Mouse (Mus musculus) brown adipose tissue, adult 24 weeks (tissue): ENCODE measurements at regions not wholly inside any gene's neighbourhood (a gene's known extent, or its start where the extent isn't known, plus 50 kb on each side); places are given as distances from the start of the nearest gene placed in this dataset.

Experiments
- H3K27ac ChIP-seq: fragments of 200-500 bp; replicated peaks from 2 replicates; pipeline ENCODE4 v1.5.1; 2012; ENCODE audit warnings: low read depth, mild to moderate bottlenecking, low read length
- H3K4me1 ChIP-seq: fragments of 200-500 bp; 2 replicates; pipeline ENCODE4 v1.6.1; 2012; ENCODE audit warnings: low read length, mixed read lengths; ENCODE audit not compliant: control insufficient read depth, insufficient read depth, insufficient read length
- H3K4me3 ChIP-seq: fragments of 200-500 bp; 2 replicates; pipeline ENCODE4 v1.5.1; 2012; ENCODE audit warnings: low read depth, mild to moderate bottlenecking, low read length, moderate library complexity; ENCODE audit not compliant: insufficient read depth

DNA sequence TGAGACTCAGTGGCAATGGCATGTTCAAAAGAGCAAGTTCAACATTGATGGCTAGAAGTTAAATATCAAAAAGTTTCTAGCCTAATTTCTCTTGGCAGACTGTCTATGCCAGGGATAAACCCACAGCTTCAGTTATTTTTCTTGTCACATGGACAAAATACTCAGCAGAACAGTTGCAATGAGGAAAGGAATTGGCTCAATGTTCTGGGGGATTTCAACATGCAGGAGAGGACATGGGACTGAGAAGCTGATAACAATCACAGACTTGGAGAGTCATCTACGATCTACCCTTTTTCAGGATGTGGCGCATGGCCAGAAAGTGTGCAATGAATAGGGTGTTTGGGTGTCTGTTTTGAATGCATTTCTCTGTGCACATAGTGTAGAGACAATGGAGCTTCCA is 389.9 kb downstream of the Rnd3 start:
- no peak overlapping the region for H3K27ac ChIP-seq
- no peak overlapping the region for H3K4me3 ChIP-seq

GRCm38 (mm10) chr2:50757837-50758541 is 390.9 kb downstream of the Rnd3 start:
- Histone ChIP-seq H3K27ac (no peak overlapping the region), H3K4me3 (no peak overlapping the region), H3K4me1 (no peaks in the 10 kb centered on the region)

More for the DNA sequence above, 389.9 kb downstream of the Rnd3 start:
- H3K4me1 ChIP-seq = no peaks in the 10 kb centered on the region

DNA sequence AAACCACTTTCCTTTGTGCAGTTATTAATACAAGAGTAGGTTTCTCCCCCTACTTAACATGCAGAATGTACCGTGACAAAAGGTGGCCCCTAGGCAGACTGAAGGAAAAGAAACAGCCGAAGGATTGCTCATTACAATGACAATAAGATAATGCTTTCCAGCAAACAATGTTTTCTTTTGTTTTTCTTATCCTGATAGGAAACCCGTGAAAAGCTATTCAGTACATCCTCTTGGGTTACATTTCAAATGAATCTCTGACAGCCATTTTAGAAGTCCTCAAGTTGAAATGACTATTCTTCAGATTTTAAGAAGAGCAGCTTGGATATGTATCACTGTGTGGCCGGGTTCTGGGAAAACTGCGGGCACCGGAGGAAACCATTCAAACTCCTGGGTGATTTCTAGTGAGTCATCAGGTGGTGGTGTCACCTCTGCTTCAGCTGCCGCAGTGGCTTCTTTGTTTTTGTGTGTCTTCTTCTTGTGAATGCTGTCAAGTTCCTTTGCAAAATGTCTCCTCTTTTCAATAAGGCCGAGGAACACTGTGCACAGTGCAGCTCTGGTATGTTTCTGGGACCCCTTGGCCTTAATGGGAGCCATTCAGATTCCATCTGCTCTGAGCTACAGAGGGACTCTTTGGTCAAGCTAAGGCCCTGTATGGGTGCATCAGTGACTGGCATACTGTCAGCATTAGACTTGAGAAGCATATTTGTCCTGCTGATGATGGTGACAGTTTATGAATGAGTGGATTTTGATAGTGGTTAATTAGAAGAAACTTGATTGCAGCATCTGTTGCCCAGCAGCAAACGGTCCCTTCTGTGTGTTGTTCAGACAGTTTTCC is 393.1 kb downstream of the Rnd3 start:
- Histone ChIP-seq H3K4me1 (no peaks in the 10 kb centered on the region), H3K27ac (no peak overlapping the region), H3K4me3 (no peak overlapping the region)

DNA sequence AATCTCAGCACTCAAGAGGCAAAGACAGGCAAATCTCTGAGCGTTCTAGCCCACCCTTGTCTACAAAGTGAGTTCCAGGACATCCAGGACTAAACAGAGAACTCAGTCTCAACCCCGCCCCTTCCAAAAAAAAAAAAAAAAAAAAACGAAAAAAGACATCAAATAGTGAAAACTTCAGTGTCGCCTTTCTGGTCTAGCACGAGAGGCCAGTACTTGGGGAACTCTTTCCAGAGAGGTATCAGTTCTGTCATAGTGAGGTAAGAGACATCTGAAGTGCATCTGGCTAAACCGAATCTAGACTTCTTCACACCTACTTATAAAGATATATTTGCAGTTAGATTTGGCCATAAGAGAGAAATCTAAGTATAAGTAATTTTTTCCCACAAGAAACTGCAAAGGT is 393.8 kb downstream of the Rnd3 start:
- Histone ChIP-seq H3K4me1 (no peaks in the 10 kb centered on the region), H3K4me3 (no peak overlapping the region), H3K27ac (no peak overlapping the region)

DNA sequence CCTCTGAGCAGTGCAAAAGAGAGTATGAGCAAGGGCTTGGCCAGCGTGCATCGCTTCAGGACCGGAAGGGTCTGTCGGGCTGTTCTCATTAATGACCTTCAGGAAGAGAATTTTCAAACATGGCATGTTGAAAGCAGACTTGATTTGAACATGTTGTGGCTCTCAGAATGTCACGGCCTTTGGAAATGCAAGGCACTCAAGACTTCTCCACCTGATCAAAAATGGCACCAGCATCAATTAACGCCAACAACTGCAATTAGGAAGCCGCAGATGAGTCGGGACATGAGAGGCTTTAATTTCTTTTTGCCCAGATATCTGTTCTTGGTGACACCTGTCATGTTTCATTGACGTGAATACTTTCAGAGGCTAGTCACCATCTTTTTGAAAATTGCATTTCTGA is 396.5 kb downstream of the Rnd3 start:
- Histone ChIP-seq H3K27ac (no peak overlapping the region), H3K4me3 (no peak overlapping the region), H3K4me1 (no peaks in the 10 kb centered on the region)

DNA sequence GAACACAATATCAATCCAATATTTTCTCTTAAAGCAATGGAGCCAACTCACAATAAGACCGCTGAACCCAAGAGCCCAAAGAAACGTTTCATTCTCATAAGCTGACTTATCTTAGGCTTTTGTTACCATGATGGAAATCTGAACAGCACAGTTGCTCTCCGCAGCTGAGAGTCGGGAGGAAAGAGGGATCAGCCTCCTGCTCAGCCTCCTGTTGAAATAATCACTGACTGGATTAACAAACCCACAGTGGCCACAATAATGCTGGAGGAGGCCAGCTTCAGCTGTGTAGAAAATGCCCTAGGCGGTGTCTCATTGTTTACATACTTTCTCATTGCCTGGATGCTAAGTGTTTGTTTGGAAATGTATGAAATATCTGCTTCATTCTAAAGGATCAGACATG is 398.1 kb downstream of the Rnd3 start:
- H3K27ac ChIP-seq = no peak overlapping the region
- no peaks in the 10 kb centered on the region for H3K4me1 ChIP-seq
- H3K4me3 ChIP-seq = no peak overlapping the region

GRCm38 (mm10) chr2:50744625-50745214 is 404.2 kb downstream of the Rnd3 start:
- Histone ChIP-seq H3K4me1 (no peaks in the 10 kb centered on the region), H3K27ac (no peak overlapping the region), H3K4me3 (no peak overlapping the region)

DNA sequence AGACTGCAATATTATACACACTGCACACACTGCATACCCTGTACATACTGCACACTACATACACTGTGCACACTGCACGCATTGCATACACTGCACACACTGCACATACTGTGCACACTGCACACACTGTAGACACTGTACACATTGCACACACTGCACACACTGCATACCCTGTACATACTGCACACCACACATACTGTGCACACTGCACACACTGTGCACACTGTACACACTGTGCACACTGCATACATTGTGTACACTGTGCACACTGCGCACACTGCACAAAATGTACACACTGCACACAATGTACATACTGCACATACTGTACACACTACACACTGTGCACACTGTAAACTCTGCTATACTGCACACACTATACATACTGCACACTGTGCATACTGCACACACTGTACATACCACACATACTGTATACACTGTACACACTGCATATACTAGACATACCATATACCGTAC is 405.1 kb downstream of the Rnd3 start:
- no peak overlapping the region for H3K27ac ChIP-seq
- H3K4me3 ChIP-seq = no peak overlapping the region
- H3K4me1 ChIP-seq = no peaks in the 10 kb centered on the region

GRCm38 (mm10) chr2:50742421-50742820 is 406.5 kb downstream of the Rnd3 start:
- H3K27ac ChIP-seq = no peak overlapping the region
- no peaks in the 10 kb centered on the region for H3K4me1 ChIP-seq
- no peak overlapping the region for H3K4me3 ChIP-seq

DNA sequence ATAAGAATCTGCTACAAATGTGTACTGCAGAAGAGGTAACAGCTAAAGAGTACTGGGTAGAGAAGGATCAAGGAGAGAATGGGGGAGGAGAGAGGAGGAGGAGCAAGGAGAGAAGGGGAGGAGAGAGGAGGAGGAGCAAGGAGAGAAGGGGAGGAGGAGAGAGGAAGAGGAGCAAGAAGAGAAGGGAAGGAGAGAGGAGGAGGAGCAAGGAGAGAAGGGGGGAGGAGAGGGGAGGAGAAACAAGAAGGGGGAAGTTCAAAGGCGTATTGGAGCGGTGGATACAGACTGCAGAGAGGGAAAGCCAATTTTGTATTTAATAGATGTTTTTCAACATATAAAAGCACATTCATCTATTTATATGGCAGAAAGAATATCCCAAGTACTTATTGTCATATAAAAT is 407.6 kb downstream of the Rnd3 start:
- Histone ChIP-seq H3K27ac (no peak overlapping the region), H3K4me3 (no peak overlapping the region), H3K4me1 (no peaks in the 10 kb centered on the region)

DNA sequence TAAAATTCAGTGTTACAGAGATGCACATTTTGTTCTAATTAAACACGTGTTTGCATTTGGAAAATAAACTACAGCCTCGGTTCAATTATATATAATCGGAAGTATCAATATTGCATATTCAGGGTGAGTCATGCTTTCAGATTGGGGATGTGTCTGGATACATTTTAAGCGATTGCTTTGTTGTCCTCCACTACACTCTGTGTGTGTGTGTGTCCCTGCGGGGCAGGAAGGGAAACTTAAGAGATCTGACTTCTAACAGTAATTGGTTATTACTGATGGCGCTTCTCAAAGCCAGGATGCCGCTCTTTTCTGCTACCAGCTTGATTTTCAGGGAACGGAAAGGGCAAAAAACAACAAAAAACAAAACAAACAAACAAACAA is 409.3 kb downstream of the Rnd3 start:
- H3K4me3 ChIP-seq = no peak overlapping the region
- no peak overlapping the region for H3K27ac ChIP-seq
- H3K4me1 ChIP-seq = no peaks in the 10 kb centered on the region

- Histone ChIP-seq H3K4me3 (no peak overlapping the region), H3K4me1 (no peaks in the 10 kb centered on the region), H3K27ac (no peak overlapping the region)
Observed at GRCm38 (mm10) chr2:50738936-50739598, 409.8 kb downstream of the Rnd3 start.

DNA sequence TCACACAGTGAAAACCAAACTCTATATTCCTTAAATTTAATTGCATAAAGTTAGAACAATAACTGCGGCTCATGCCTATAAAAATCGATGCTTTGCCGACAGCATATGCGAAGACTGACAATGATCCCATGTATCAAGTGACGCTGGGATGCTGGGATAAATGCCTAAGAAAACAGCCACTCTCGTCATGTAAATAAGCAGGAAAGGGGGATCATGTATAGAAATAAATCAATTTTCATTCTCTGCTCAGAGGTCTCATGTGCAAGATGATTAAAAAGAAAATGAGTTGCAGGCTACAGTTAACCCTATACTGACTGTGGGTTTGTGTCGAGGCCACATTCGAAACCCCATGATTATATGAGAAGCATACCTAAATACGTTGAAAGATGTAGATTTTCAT is 411.2 kb downstream of the Rnd3 start:
- no peak overlapping the region for H3K4me3 ChIP-seq
- H3K27ac ChIP-seq = no peak overlapping the region
- H3K4me1 ChIP-seq = no peaks in the 10 kb centered on the region

DNA sequence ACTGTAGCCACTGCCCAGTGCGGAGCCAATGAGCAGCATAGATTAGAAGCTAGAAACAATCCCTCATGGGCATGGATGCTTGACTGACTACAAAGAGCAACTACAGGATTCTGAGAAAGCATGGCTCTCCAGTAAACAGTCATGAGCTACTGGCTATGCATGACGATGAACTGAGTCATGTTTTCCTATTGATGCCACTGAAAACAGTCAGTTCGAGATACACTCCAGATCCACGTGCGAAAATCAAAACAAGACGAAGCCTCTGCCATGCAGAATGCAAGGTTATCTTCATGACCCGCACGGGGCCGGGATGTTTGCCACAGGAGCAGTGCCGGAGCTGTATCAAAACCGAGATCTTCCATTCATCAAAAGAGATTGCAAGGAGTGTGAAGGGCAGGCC is 413.9 kb downstream of the Rnd3 start:
- Histone ChIP-seq H3K4me1 (no peaks in the 10 kb centered on the region), H3K27ac (no peak overlapping the region), H3K4me3 (no peak overlapping the region)

DNA sequence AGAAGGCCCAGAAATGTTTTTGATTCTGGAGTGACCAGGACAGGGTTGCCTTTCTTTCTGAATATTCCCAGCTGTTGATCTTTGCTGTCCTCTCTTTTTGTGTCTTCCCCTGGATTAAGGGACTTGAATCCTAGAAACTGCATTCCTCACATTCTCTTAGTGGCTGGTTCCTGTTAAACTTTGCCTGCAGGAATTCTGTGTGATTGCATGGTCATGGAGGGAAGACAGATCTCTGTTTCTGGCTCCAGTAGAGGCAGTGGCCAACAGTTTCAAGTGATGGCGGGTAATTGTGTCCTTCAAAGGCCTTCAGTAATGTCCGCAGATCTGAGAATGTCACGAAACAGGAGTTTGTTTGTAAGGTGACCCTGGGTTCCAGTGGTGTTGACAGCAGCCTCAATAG is 410.1 kb upstream of the Mmadhc start:
- H3K4me1 ChIP-seq = no peaks in the 10 kb centered on the region
- H3K4me3 ChIP-seq = no peak overlapping the region
- H3K27ac ChIP-seq = no peak overlapping the region
